Comparison of ENCODE assay signal across 1 mouse cellular context in genomic region chr17:57273846-57274245, GRCm38 (mm10).
TF ChIP-seq lines count a peak whose summit lies in the region.

No protein-coding gene starts in this region.

TF ChIP-seq in ES-E14, 5 proteins besides CTCF, POLR2A, EP300 and RAD21 (continued from another document):
- TF ChIP-seq ZC3H11A (IDR thresholded peaks at IDR 0.05; ENCODE audit: borderline replicate concordance, low read depth, low read length) (no peak), MAFK (IDR thresholded peaks at IDR 0.05; ENCODE audit: insufficient read depth, low read depth, low read length) (no peak), ZNF384 (IDR thresholded peaks at IDR 0.05; ENCODE audit: low read depth, low read length) (no peak)
TF ChIP-seq in ES-E14: peak in this region for 0.
